Mouse (Mus musculus): ENCODE results near the gene Daxx. TPM values are rescaled to one million over a fixed set of nuclear protein-coding genes. Genes with fewer than 3 reads are reported as not detected.
"Not testable (repeated sequence)": the region's sequence is repeated elsewhere in the genome, so short reads cannot be mapped to it uniquely, and the experiment has no call there.

Gene Daxx
- polyA plus RNA-seq, 1 experiment from 2014 or later = 51.0 TPM

DNA sequence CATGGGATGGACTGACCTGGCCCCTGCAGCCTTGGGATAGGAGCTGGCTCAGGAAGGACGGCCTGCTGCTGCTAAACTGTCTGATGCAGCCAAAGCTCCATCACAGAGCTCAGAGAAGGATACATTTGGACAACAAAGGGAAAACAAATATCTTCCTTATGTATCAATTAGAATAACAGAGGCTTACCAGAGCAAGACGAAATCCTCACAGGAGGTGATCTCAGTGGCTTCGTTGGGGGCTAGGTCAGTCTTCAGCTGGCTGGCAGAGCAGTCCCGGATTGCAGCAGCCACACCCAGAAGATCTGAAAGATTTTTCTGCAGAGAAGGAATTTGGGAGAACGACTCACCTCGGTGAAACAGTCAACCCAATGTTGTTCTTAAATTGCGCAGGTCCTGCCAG is 16.8 kb upstream of the Daxx start:
- Histone ChIP-seq H3K4me1 (replicated peaks) (peaks cover 14% of the 10 kb centered on the region), H3K9ac (no peak overlapping the region), H3K27me3 (no peaks in the 10 kb centered on the region), H3K27ac (replicated peaks) (no peak overlapping the region), H3K36me3 (no peaks in the 10 kb centered on the region), H3K4me2 (no peak overlapping the region), H3K9me3 (no peaks in the 10 kb centered on the region), H3K4me3 (no peak overlapping the region)
- WGBS = 24% methylated on average over 7 of the region's 7 CpGs
- no peak for ATAC-seq (ENCODE audit: low read depth)

DNA sequence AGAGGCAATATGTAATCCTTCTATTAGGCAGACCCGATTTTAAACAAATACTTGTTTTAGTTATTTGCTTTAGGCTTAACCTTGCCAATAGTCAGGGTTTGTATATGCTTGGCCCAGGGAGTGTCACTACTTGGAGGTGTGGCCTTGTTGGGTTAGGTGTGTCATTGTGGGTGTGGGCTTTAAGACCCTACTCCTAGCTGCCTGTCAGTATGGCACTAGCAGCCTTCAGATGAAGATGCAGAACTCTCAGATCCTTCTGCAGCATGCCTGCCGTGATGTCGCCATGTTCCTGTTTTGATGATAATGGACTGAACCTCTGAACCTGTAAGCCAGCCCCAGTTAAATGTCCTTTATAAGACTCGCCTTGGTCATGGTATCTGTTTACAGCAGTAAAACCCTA is 16.2 kb upstream of the Daxx start:
- H3K4me1 ChIP-seq (replicated peaks) = peaks cover 14% of the 10 kb centered on the region
- H3K9ac ChIP-seq; ATAC-seq (ENCODE audit: low read depth); H3K4me2 ChIP-seq; H3K27ac ChIP-seq (replicated peaks); H3K27me3 ChIP-seq; H3K36me3 ChIP-seq; H3K4me3 ChIP-seq; H3K9me3 ChIP-seq: not testable (repeated sequence)
- 76% methylated on average over 4 of the region's 4 CpGs for WGBS

DNA sequence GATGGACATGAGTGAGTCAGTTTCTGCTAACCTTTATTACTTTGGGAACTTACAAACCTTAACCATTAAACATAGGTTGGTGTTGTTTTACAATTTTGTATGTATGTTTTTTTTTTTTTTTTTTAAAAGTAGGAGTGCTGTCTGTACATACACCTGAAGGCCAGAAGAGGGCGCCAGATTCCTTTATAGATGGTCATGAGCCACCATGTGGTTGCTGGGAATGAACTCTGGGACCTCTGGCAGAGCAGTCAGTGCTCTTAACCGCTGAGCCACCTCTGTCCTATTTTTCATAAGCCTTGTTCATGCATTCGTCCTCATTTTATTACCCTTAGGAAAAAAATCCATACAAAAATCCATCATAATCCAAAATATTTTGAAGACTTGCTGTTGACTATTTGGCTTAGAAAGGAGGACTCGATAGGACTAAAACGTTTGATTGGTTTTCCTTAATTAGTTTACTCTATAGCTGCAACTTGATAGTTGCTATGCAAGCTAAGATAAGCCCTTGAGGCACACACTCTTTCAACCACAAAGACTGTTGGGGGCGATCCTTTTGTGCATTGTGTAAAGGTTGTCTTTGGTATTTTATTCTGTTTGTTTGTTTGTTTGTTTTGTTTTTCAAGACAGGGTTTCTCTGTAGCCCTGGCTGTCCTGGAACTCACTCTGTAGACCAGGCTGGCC is 12.0 kb upstream of the Daxx start:
- no peaks in the 10 kb centered on the region for H3K4me1 ChIP-seq (replicated peaks)
- H3K4me2 ChIP-seq = no peak overlapping the region
- no peak overlapping the region for H3K9ac ChIP-seq
- no peaks in the 10 kb centered on the region for H3K9me3 ChIP-seq
- no peak overlapping the region for H3K27ac ChIP-seq (replicated peaks)
- 45% methylated on average over 6 of the region's 6 CpGs for WGBS
- ATAC-seq (ENCODE audit: low read depth) = no peak
- no peaks in the 10 kb centered on the region for H3K36me3 ChIP-seq
- H3K27me3 ChIP-seq = no peaks in the 10 kb centered on the region
- H3K4me3 ChIP-seq = no peak overlapping the region

DNA sequence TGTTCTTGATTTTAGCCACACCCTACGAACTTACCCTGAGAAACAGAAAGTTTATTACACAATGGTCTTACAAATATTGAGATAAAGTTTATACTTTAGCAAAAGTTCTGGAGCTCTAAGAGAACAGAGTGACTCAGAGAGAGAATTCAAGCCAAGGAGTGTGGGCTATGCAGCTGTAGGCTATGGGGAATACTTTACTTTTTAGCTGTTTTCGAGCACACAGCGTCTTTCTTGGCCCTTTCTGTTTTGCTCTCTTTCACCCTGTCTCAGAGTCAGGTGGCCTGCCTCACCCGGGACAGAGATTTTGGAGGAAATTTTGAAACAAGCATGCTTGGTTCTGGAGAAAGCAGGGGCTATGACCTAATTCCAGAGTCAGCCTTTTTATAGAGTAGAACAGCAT is 11.0 kb upstream of the Daxx start:
- H3K27ac ChIP-seq (replicated peaks); H3K4me3 ChIP-seq; ATAC-seq (ENCODE audit: low read depth); H3K9me3 ChIP-seq; H3K4me2 ChIP-seq; H3K9ac ChIP-seq; H3K36me3 ChIP-seq; H3K27me3 ChIP-seq; H3K4me1 ChIP-seq (replicated peaks): not testable (repeated sequence)
- 85% methylated on average over 4 of the region's 4 CpGs for WGBS

- H3K9ac ChIP-seq = no peak overlapping the region
- H3K9me3 ChIP-seq = no peaks in the 10 kb centered on the region
- no peaks in the 10 kb centered on the region for H3K27me3 ChIP-seq
- no peak overlapping the region for H3K27ac ChIP-seq (replicated peaks)
- H3K4me3 ChIP-seq = no peak overlapping the region
- WGBS = 88% methylated on average over 4 of the region's 4 CpGs
- ATAC-seq (ENCODE audit: low read depth) = no peak
- H3K36me3 ChIP-seq = no peaks in the 10 kb centered on the region
- no peak overlapping the region for H3K4me2 ChIP-seq
- no peaks in the 10 kb centered on the region for H3K4me1 ChIP-seq (replicated peaks)
Measured at GRCm38 (mm10) chr17:33899642-33900041, 9.6 kb upstream of the Daxx start.

DNA sequence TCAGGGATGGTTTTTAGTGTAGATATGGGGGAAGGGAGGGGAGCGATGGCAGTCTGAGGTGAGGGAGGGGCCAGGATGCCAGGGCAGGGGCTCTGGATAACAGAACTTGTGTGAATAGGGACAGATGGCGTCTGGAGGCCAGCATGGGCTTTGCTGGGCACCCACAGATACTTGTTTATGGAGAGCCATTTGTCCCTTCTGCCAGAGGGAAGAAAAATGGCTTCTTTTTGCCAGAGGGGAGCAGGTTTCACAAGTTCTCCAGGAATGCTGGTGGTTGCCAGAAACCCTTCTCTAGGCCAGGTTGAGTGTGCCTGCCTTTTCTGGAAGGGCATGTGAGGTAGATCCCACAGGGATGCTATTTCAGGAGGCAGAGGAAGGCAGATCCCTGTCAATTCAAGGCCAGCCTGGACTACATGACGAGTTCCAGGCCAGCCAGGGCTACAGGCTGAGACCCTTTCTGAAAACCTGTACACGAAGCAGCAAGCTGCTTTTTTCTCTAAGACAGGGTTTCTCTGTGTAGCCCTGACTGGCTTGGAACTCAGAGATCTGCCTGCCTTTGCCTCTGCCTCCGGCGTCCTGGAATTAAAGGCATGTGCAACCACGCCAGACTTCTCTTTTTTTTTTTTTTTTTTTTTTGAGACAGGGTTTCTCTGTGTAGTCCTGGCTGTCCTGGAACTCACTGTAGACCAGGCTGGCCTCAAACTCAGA is 8.8 kb upstream of the Daxx start:
- no peaks in the 10 kb centered on the region for H3K9me3 ChIP-seq
- H3K36me3 ChIP-seq = no peaks in the 10 kb centered on the region
- no peaks in the 10 kb centered on the region for H3K27me3 ChIP-seq
- no peak overlapping the region for H3K4me2 ChIP-seq
- no peak overlapping the region for H3K4me3 ChIP-seq
- H3K27ac ChIP-seq (replicated peaks) = no peak overlapping the region
- ATAC-seq (ENCODE audit: low read depth) = no peak
- WGBS = 70% methylated on average over 7 of the region's 7 CpGs
- H3K9ac ChIP-seq = no peak overlapping the region
- no peaks in the 10 kb centered on the region for H3K4me1 ChIP-seq (replicated peaks)

GRCm38 (mm10) chr17:33900989-33901314 is 8.3 kb upstream of the Daxx start:
- no peaks in the 10 kb centered on the region for H3K4me1 ChIP-seq (replicated peaks)
- H3K4me3 ChIP-seq = no peak overlapping the region
- H3K27ac ChIP-seq (replicated peaks) = no peak overlapping the region
- H3K4me2 ChIP-seq = no peak overlapping the region
- H3K36me3 ChIP-seq = no peaks in the 10 kb centered on the region
- 90% methylated on average over 4 of the region's 4 CpGs for WGBS
- H3K9me3 ChIP-seq = no peaks in the 10 kb centered on the region
- no peak for ATAC-seq (ENCODE audit: low read depth)
- no peaks in the 10 kb centered on the region for H3K27me3 ChIP-seq
- no peak overlapping the region for H3K9ac ChIP-seq

DNA sequence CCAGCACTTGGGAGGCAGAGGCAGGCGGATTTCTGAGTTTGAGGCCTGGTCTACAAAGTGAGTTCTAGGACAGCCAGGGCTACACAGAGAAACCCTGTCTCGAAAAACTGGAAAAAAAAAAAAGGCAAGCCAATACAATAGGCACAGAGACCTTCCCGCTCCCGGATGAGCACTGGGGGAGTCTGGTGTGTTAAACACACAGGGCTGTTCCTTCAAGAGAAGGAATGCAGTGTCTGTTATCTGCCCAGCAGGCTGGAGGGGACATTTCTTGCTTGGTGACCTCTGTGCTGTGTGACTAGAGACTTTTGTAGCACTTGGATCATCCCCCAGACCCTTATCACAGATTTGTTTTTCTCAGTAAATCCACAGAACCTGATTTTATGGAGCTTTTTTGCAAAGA is 7.6 kb upstream of the Daxx start:
- WGBS = 52% methylated on average over 4 of the region's 4 CpGs

DNA sequence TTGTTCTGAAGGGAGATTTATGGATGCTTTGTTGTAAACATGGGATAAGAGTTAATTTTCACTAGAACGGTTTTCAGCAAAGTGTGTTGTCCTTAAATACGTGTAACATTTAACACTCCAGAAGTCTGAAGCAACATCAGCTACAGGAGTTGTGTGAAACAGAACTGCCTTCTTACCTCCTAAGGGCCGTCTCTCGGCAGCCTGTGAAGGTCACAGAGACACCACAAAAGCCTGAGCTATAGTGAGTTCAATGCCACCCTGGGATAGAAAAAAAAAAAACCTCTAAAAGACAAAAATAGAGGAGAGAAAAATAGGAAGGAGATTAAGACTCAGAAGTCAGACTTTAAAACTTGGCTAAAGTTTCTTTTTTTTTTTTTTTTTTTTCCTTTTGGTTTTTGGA is 7.1 kb upstream of the Daxx start:
- Histone ChIP-seq H3K9me3 (no peaks in the 10 kb centered on the region), H3K4me2 (no peak overlapping the region), H3K4me3 (no peak overlapping the region), H3K27ac (replicated peaks) (no peak overlapping the region), H3K4me1 (replicated peaks) (no peaks in the 10 kb centered on the region), H3K36me3 (no peaks in the 10 kb centered on the region), H3K27me3 (no peaks in the 10 kb centered on the region), H3K9ac (peak overlapping the region; percentile 8; the same call in 1 of the 2 replicates)
- 44% methylated on average over 4 of the region's 4 CpGs for WGBS
- no peak for ATAC-seq (ENCODE audit: low read depth)

More for the DNA sequence above, 7.6 kb upstream of the Daxx start:
- no peak overlapping the region for H3K27ac ChIP-seq (replicated peaks)
- H3K9ac ChIP-seq = peak overlapping the region; percentile 8; the same call in 1 of the 2 replicates
- H3K27me3 ChIP-seq = no peaks in the 10 kb centered on the region
- H3K4me1 ChIP-seq (replicated peaks) = no peaks in the 10 kb centered on the region
- H3K36me3 ChIP-seq = no peaks in the 10 kb centered on the region
- ATAC-seq (ENCODE audit: low read depth) = no peak
- H3K9me3 ChIP-seq = no peaks in the 10 kb centered on the region
- H3K4me2 ChIP-seq = no peak overlapping the region
- no peak overlapping the region for H3K4me3 ChIP-seq

GRCm38 (mm10) chr17:33902491-33902890 is 6.7 kb upstream of the Daxx start:
- WGBS = 87% methylated on average over 7 of the region's 7 CpGs
- Histone ChIP-seq H3K36me3 (no peaks in the 10 kb centered on the region), H3K4me3 (no peak overlapping the region), H3K4me2 (no peak overlapping the region), H3K27ac (replicated peaks) (no peak overlapping the region), H3K27me3 (no peaks in the 10 kb centered on the region), H3K4me1 (replicated peaks) (no peaks in the 10 kb centered on the region), H3K9me3 (no peaks in the 10 kb centered on the region), H3K9ac (no peak overlapping the region)
- no peak for ATAC-seq (ENCODE audit: low read depth)

DNA sequence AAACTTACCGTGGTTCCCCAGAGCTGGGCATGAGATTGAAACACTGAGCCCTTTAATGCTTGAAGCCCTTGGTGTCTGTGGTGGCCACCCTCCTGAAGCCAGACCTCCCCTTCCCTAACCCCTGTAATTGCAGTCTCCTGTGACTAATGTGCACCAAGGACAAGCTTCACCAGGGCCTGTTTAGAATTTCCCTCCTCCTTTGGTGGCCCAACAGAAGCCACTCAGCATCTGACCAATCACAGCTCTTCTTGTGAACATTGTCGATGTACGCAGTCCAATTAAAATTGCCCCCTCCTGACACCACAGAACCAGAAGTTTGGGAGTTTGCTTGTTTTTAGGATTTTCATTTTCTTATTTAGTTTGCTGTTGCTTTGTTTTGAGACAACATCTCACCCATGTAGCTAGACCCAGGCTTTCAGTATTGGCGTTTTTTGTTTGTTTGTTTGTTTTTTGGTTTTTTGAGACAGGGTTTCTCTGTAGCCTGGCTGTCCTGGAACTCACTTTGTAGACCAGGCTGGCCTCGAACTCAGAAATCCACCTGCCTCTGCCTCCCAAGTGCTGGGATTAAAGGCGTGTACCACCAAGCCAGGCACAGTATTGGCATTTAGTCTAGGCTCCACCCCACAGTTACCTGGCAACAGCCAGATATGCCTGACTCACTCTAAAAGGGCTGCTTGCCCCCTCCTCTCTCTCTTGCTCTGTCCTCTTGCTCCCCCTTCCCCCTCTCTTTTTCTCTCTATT is 5.1 kb upstream of the Daxx start:
- not testable (repeated sequence) for H3K9me3 ChIP-seq; H3K4me3 ChIP-seq; H3K9ac ChIP-seq; H3K27ac ChIP-seq (replicated peaks); H3K36me3 ChIP-seq; ATAC-seq (ENCODE audit: low read depth); H3K4me1 ChIP-seq (replicated peaks); H3K4me2 ChIP-seq; H3K27me3 ChIP-seq
- 66% methylated on average over 6 of the region's 6 CpGs for WGBS

DNA sequence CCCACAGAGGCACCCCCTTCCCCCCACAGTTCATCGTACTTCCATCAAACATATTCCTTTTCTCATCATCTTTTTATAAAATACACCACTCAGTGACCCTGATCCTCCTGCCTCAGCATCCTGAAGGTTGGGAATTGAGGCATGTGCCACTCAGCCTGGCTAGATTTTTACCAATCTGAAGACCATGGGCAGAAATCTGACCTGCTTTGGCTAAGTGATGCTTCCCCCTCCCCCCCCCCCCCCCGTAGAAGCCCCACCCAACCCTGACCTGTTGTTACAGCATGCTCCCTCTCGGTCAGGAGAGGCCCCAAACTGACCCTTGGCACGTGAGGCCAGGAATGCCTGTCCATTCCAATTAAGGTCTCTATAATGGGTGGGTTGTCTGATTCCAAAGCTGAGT is 4.4 kb upstream of the Daxx start, which contains the start of gene Platr17:
Platr17 (plus strand) TSS at position 301 of the 400 bp plus-strand sequence.
- not testable (repeated sequence) for H3K36me3 ChIP-seq; H3K27ac ChIP-seq (replicated peaks); ATAC-seq (ENCODE audit: low read depth); H3K4me1 ChIP-seq (replicated peaks); H3K27me3 ChIP-seq; H3K4me2 ChIP-seq; H3K9ac ChIP-seq; H3K4me3 ChIP-seq; H3K9me3 ChIP-seq
- 32% methylated on average over 2 of the region's 4 CpGs for WGBS

Data from neural tube, embryonic 13.5 days (tissue).